Mouse (Mus musculus) heart, embryonic 15.5 days (tissue): ENCODE measurements at regions not wholly inside any gene's neighbourhood (a gene's known extent, or its start where the extent isn't known, plus 50 kb on each side); places are given as distances from the start of the nearest gene placed in this dataset.
A peak's percentile ranks its signal among the peaks of the same experiment; 100 is the strongest.

Experiments
- ATAC-seq: fragments of 200-750 bp; cut with Nextera tagmentation; replicated peaks from 2 replicates; pipeline ENCODE4 v1.8.0; 2017; ENCODE audit warnings: low read depth, moderate TSS enrichment; ENCODE audit not compliant: insufficient number of reproducible peaks, insufficient read depth, low FRiP score
- H3K27ac ChIP-seq: fragments of 300-500 bp; sonication (generic); 2 replicates; pipeline ENCODE4 v1.5.1; 2015; ENCODE audit warnings: mild to moderate bottlenecking, inconsistent platforms
- H3K27me3 ChIP-seq: fragments of 300-500 bp; sonication (generic); 2 replicates; pipeline ENCODE4 v1.6.1; 2015; ENCODE audit warnings: inconsistent platforms
- H3K36me3 ChIP-seq: fragments of 300-500 bp; sonication (generic); 2 replicates; pipeline ENCODE4 v1.6.1; 2015; ENCODE audit warnings: mild to moderate bottlenecking, inconsistent platforms
- H3K4me1 ChIP-seq: fragments of 300-500 bp; sonication (generic); replicated peaks from 2 replicates; pipeline ENCODE4 v1.6.1; 2015; ENCODE audit warnings: inconsistent platforms
- H3K4me2 ChIP-seq: fragments of 300-500 bp; sonication (generic); 2 replicates; pipeline ENCODE4 v1.6.1; 2015; ENCODE audit warnings: inconsistent platforms, mild to moderate bottlenecking, moderate library complexity
- H3K4me3 ChIP-seq: fragments of 300-500 bp; sonication (generic); 2 replicates; pipeline ENCODE4 v1.5.1; 2015; ENCODE audit warnings: mild to moderate bottlenecking, inconsistent platforms
- H3K9ac ChIP-seq: fragments of 300-500 bp; sonication (generic); 2 replicates; pipeline ENCODE4 v1.6.1; 2015; ENCODE audit warnings: mild to moderate bottlenecking, inconsistent platforms
- H3K9me3 ChIP-seq: fragments of 300-500 bp; sonication (generic); replicated peaks from 2 replicates; pipeline ENCODE4 v1.6.1; 2016; ENCODE audit warnings: inconsistent platforms
- WGBS: fragments of 180-500 bp; shearing (Covaris S2); methylation state at CpG from one replicate; pipeline ENCODE4 v1.1.7; 2015; ENCODE audit warnings: mixed read lengths; 5-methylcytosine and 5-hydroxymethylcytosine counted together

DNA sequence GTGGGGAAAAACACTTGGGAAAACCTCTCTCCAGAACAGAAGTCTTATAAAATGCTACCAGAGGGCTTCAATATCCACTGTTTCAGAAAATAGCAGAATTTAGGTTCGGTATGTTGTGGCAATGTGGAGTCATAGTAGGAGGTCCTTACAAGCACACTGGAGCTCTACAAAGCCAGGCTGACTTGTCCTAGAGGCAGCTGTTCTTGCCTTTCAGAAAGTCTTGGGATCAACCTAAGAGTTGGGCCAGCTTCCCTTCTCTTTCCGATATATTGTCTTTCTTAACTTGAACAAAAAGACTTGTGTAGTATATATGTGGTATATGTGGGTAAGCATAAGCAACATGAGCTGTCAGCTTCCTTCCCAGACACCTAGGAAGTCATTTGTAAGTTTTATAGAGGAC is 251.8 kb upstream of the Nrp1 start:
- H3K27me3 ChIP-seq = no peaks in the 10 kb centered on the region
- H3K4me1 ChIP-seq = no peaks in the 10 kb centered on the region
- H3K9ac ChIP-seq = no peak overlapping the region
- WGBS = 89% methylated on average over 2 of the region's 2 CpGs
- H3K4me2 ChIP-seq = no peak overlapping the region
- no peak overlapping the region for H3K27ac ChIP-seq
- H3K9me3 ChIP-seq = no peaks in the 10 kb centered on the region
- no peak for ATAC-seq
- H3K36me3 ChIP-seq = no peaks in the 10 kb centered on the region
- H3K4me3 ChIP-seq = no peak overlapping the region

DNA sequence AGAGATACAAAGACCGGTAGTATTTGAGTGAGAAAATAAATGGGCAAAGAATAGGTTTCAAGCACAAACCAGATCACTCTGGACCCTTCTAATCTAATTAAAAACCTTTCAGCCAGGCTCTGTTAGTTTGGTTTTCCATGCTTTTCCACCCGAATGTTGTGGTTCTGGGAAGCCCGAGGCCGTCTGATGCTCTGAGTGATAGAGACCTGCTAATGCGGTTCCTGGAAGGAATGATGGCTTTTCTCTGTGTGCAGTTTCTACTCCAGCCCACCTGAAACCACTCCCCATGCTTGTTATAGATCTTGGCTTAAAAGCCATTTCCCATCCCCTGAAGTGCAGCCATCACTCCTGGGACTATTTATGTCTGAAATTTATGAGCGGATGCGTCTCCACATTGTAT is 251.4 kb upstream of the Nrp1 start:
- ATAC-seq = no peak; the same call in 1 of the 2 replicates
- WGBS = 90% methylated on average over 7 of the region's 7 CpGs
- Histone ChIP-seq H3K27ac (no peak overlapping the region), H3K4me2 (no peak overlapping the region), H3K4me1 (no peaks in the 10 kb centered on the region), H3K9ac (no peak overlapping the region), H3K36me3 (no peaks in the 10 kb centered on the region), H3K9me3 (no peaks in the 10 kb centered on the region), H3K4me3 (no peak overlapping the region), H3K27me3 (no peaks in the 10 kb centered on the region)

- Histone ChIP-seq H3K4me2 (no peak overlapping the region), H3K27ac (no peak overlapping the region), H3K4me1 (peaks cover 8% of the 10 kb centered on the region), H3K9me3 (no peaks in the 10 kb centered on the region), H3K36me3 (no peaks in the 10 kb centered on the region), H3K9ac (no peak overlapping the region), H3K27me3 (no peaks in the 10 kb centered on the region), H3K4me3 (no peak overlapping the region)
- 74% methylated on average over 3 of the region's 3 CpGs for WGBS
- no peak for ATAC-seq
Measured at GRCm38 (mm10) chr8:128109036-128109435, 249.4 kb upstream of the Nrp1 start.

GRCm38 (mm10) chr8:128111132-128111531 is 247.3 kb upstream of the Nrp1 start:
- Histone ChIP-seq H3K36me3 (no peaks in the 10 kb centered on the region), H3K4me2 (no peak overlapping the region), H3K4me1 (peaks cover 12% of the 10 kb centered on the region), H3K9me3 (no peaks in the 10 kb centered on the region), H3K27me3 (no peaks in the 10 kb centered on the region), H3K9ac (no peak overlapping the region), H3K4me3 (no peak overlapping the region), H3K27ac (no peak overlapping the region)
- WGBS = 73% methylated on average over 3 of the region's 3 CpGs
- no peak for ATAC-seq

DNA sequence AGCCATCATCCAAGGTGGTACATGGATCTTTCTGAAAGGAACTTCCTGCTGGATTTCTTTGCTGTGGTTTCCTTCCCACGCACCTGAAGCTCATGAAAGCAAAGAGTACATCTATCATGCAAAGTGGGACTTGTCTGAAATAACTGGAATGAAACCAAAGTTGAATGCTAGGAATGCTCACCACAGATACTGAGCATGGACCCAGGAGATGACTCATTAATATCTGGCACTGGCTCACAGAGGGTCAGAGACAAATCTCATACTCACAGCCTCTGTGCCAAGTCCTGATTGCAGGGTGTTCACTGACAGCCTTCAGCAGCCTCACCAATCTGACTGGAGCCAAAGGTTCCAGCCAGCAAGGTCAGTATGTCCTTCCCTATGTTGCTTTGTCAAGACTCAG is 245.3 kb upstream of the Nrp1 start:
- 19% methylated on average over 1 of the region's 1 CpGs for WGBS
- Histone ChIP-seq H3K9ac (no peak overlapping the region), H3K4me3 (no peak overlapping the region), H3K4me1 (peaks cover 12% of the 10 kb centered on the region), H3K4me2 (no peak overlapping the region), H3K27ac (peak overlapping the region; percentile 84), H3K27me3 (no peaks in the 10 kb centered on the region), H3K9me3 (no peaks in the 10 kb centered on the region), H3K36me3 (no peaks in the 10 kb centered on the region)
- ATAC-seq = peak; percentile 98

DNA sequence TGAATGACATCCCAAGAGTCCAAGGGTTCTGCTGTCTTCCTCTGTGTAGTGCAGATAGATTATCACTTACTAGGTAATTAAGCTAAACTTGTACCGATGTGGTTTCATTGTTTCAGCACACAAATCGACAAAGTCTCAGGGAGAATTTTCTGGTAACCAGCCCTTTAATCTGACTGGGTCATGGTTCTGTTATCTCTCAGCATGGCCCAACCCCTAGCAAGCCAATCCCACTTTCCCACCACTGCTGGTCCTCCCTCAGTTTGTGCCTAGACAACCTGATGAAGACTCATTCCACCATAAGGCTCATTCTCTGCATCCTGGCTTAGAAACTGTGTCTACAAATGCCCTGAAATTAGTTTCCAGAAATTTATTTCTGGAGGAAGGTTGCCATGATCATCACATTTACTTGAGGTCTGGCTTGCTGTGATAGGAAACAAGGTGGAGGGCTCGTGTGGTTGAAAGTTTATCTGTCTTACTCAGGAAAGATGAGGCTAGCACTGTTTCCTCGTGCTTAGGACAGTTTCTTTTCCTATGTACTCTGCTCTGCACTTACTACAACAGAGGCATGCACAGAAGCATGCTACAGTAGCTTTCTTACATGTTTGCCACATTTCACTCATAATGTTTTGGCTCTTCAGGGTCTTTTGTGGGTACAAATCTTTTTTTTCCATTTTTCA is 217.0 kb upstream of the Nrp1 start:
- no peak overlapping the region for H3K4me3 ChIP-seq
- no peak for ATAC-seq
- H3K9me3 ChIP-seq = no peaks in the 10 kb centered on the region
- H3K9ac ChIP-seq = no peak overlapping the region
- no peaks in the 10 kb centered on the region for H3K36me3 ChIP-seq
- H3K4me1 ChIP-seq = no peaks in the 10 kb centered on the region
- no peak overlapping the region for H3K4me2 ChIP-seq
- 80% methylated on average over 4 of the region's 4 CpGs for WGBS
- H3K27ac ChIP-seq = no peak overlapping the region
- H3K27me3 ChIP-seq = no peaks in the 10 kb centered on the region

- Histone ChIP-seq H3K36me3 (no peaks in the 10 kb centered on the region), H3K27me3 (no peaks in the 10 kb centered on the region), H3K9ac (no peak overlapping the region), H3K4me3 (no peak overlapping the region), H3K4me1 (no peaks in the 10 kb centered on the region), H3K4me2 (no peak overlapping the region), H3K27ac (no peak overlapping the region), H3K9me3 (no peaks in the 10 kb centered on the region)
- 57% methylated on average over 3 of the region's 3 CpGs for WGBS
- ATAC-seq = no peak
Measured at GRCm38 (mm10) chr8:128148351-128148942, 210.0 kb upstream of the Nrp1 start.

DNA sequence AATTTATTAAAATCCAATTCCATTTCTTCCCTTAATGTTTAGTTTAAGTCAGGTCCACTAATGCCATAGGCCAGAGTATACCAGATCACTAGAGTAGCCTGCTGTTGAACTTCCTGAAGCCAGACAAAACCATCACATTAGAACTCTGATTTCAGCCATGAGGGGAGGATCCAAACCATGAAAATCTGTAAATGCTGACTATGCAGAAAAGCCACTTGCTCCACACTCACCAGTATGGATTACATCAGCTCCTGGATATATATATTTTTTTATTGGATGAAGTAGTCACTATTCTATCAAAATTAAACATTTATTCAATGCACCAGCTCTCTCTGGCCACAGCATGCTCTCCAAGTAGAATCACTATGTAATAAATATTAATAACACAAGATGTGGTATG is 202.8 kb upstream of the Nrp1 start:
- Histone ChIP-seq H3K4me3 (no peak overlapping the region), H3K4me1 (peaks cover 8% of the 10 kb centered on the region), H3K36me3 (no peaks in the 10 kb centered on the region), H3K27me3 (no peaks in the 10 kb centered on the region), H3K4me2 (no peak overlapping the region), H3K9me3 (no peaks in the 10 kb centered on the region), H3K9ac (no peak overlapping the region), H3K27ac (peak overlapping the region; percentile 37)
- no peak for ATAC-seq

DNA sequence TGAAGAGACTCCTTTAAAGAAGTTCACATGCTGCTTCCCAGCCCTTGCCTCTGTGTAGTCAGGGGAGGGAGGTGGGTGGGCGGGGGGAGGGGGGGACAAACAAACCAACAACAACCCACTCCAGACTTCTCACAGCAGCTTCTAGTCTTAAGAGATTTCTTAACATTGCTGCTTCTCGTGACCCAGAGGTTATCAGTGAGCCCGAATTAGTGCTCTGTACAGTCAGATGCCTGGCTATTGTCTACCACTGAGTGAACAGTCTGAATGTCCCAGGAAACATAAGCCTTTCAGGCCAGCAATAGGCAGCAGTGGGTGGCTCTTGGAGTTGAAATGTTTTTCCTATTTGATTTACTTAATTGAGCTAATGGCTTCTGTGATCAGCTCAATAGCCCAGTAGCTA is 202.2 kb upstream of the Nrp1 start:
- H3K27me3 ChIP-seq = no peaks in the 10 kb centered on the region
- peaks cover 8% of the 10 kb centered on the region for H3K4me1 ChIP-seq
- H3K9ac ChIP-seq = no peak overlapping the region
- 17% methylated on average over 3 of the region's 3 CpGs for WGBS
- ATAC-seq = no peak
- no peak overlapping the region for H3K4me2 ChIP-seq
- no peaks in the 10 kb centered on the region for H3K9me3 ChIP-seq
- H3K4me3 ChIP-seq = no peak overlapping the region
- peak overlapping the region; percentile 37 for H3K27ac ChIP-seq
- H3K36me3 ChIP-seq = no peaks in the 10 kb centered on the region

GRCm38 (mm10) chr8:128162857-128163256 is 195.5 kb upstream of the Nrp1 start:
- Histone ChIP-seq H3K4me2 (no peak overlapping the region), H3K9ac (no peak overlapping the region)
- no peak for ATAC-seq

DNA sequence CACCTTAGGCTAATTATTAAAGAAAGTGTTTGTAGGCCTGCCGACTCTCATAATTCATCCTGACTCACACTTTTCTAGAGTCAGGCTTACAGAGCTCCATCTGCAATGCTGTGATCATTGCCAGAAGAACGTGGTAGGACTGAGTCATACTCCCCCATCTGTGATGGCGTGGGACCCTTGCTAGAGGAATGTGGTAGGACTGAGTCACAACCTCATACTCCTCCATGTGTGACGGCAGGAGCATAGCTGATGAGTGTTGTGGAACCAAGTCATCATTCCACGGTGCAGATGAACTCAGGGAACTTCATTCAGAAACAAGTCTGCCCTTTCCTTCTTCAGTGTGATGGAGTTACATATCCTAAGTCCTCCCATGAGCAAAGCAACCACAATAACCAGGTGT is 193.4 kb upstream of the Nrp1 start:
- Histone ChIP-seq H3K9ac (no peak overlapping the region), H3K4me1 (no peaks in the 10 kb centered on the region), H3K27ac (no peak overlapping the region), H3K4me2 (no peak overlapping the region), H3K27me3 (no peaks in the 10 kb centered on the region), H3K9me3 (no peaks in the 10 kb centered on the region), H3K4me3 (no peak overlapping the region), H3K36me3 (no peaks in the 10 kb centered on the region)
- ATAC-seq = no peak
- 75% methylated on average over 5 of the region's 5 CpGs for WGBS

More at GRCm38 (mm10) chr8:128162857-128163256, 195.5 kb upstream of the Nrp1 start:
- H3K4me3 ChIP-seq = no peak overlapping the region
- no peaks in the 10 kb centered on the region for H3K9me3 ChIP-seq
- H3K27me3 ChIP-seq = no peaks in the 10 kb centered on the region
- no peaks in the 10 kb centered on the region for H3K36me3 ChIP-seq
- no peak overlapping the region for H3K27ac ChIP-seq
- no peaks in the 10 kb centered on the region for H3K4me1 ChIP-seq

DNA sequence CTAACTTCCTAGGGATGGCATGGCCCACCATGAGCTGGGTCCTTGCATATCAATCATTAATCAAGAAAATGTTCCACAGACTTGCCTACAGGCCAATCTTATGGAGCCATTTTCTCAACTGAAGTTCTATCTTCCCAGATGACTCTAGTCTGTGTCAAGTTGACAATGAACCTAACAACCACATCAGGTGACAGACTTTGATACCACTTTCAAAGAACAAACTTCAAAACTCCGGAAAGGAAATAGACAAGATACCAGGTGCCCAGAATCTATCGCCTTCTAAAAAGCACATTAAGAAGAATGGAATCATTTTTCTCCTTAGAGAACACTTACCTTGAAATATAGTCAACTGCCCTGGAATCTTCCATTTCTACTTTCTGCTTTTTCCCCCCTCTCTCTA is 192.8 kb upstream of the Nrp1 start:
- H3K9me3 ChIP-seq = no peaks in the 10 kb centered on the region
- H3K36me3 ChIP-seq = no peaks in the 10 kb centered on the region
- no peak overlapping the region for H3K4me2 ChIP-seq
- H3K27me3 ChIP-seq = no peaks in the 10 kb centered on the region
- 94% methylated on average over 2 of the region's 2 CpGs for WGBS
- no peak overlapping the region for H3K27ac ChIP-seq
- ATAC-seq = no peak
- no peak overlapping the region for H3K9ac ChIP-seq
- H3K4me1 ChIP-seq = no peaks in the 10 kb centered on the region
- no peak overlapping the region for H3K4me3 ChIP-seq
